8 mouse cellular contexts compared by ENCODE assay signal in genomic region chr17:80479295-80480030, GRCm38 (mm10). TPM values are rescaled to one million over a fixed set of nuclear protein-coding genes. Genes with fewer than 3 reads are reported as not detected.
DNase-seq lines count a peak whose midpoint lies in the region; ATAC-seq and TF ChIP-seq lines count a peak whose summit lies in the region.

No protein-coding gene starts in this region.

- no peak overlapping the region for H3K27ac ChIP-seq in ES-Bruce4 (ENCODE audit: insufficient read depth, low read length)
- H3K27ac ChIP-seq in forebrain, embryonic 13.5 days: peak overlapping the region; percentile 97
- H3K27ac ChIP-seq in heart, postnatal 0 days (ENCODE audit: low read depth): peak overlapping the region; percentile 94
- peak overlapping the region; percentile 97 for H3K27ac ChIP-seq in neural tube, embryonic 15.5 days (replicated peaks)

- no peaks in the 10 kb centered on the region for H3K9me3 ChIP-seq in ES-Bruce4 (replicated peaks; ENCODE audit: control insufficient read depth, insufficient read depth, low read length, poor library complexity, severe bottlenecking)
- no peaks in the 10 kb centered on the region for H3K9me3 ChIP-seq in forebrain, embryonic 13.5 days (replicated peaks)
- no peaks in the 10 kb centered on the region for H3K9me3 ChIP-seq in heart, postnatal 0 days (replicated peaks; ENCODE audit: control insufficient read depth, low read length)
- no peaks in the 10 kb centered on the region for H3K9me3 ChIP-seq in neural tube, embryonic 15.5 days (replicated peaks)

- peak overlapping the region; percentile 100 for H3K9ac ChIP-seq in ES-Bruce4 (ENCODE audit: low read depth, poor library complexity, severe bottlenecking)
- H3K9ac ChIP-seq in forebrain, embryonic 13.5 days: peak overlapping the region; percentile 97
- peak overlapping the region; percentile 92 for H3K9ac ChIP-seq in heart, postnatal 0 days (replicated peaks; ENCODE audit: low read depth, low read length)
- peak overlapping the region; percentile 98 for H3K9ac ChIP-seq in neural tube, embryonic 15.5 days (replicated peaks)

- under 1% methylated on average over 58 of the region's 71 CpGs for WGBS in forebrain, embryonic 13.5 days
- WGBS in heart, postnatal 0 days: under 1% methylated on average over 51 of the region's 71 CpGs
- WGBS in lung, adult 2 months: under 1% methylated on average over 71 of the region's 71 CpGs
- WGBS in neural tube, embryonic 15.5 days: under 1% methylated on average over 66 of the region's 71 CpGs

- peaks cover 8% of the 10 kb centered on the region; the same call in 1 of the 2 replicates for H3K36me3 ChIP-seq in ES-Bruce4 (ENCODE audit: control insufficient read depth, insufficient read depth, low read length, poor library complexity, severe bottlenecking)
- H3K36me3 ChIP-seq in forebrain, embryonic 13.5 days (ENCODE audit: poor library complexity, severe bottlenecking): 0 out of 2 replicates have a peak, but pooled peaks cover 6% of the 10 kb centered on the region
- H3K36me3 ChIP-seq in heart, postnatal 0 days (replicated peaks; ENCODE audit: control insufficient read depth, insufficient read depth, low read length): peaks cover 5% of the 10 kb centered on the region; the same call in 1 of the 2 replicates
- H3K36me3 ChIP-seq in neural tube, embryonic 15.5 days: no peaks in the 10 kb centered on the region

- H3K27me3 ChIP-seq in ES-Bruce4 (ENCODE audit: control insufficient read depth, insufficient read depth, low read length, poor library complexity, severe bottlenecking): no peaks in the 10 kb centered on the region
- H3K27me3 ChIP-seq in forebrain, embryonic 13.5 days: no peaks in the 10 kb centered on the region
- no peaks in the 10 kb centered on the region for H3K27me3 ChIP-seq in heart, postnatal 0 days (ENCODE audit: control insufficient read depth, insufficient read depth, low read length)
- no peaks in the 10 kb centered on the region for H3K27me3 ChIP-seq in neural tube, embryonic 15.5 days (replicated peaks)

- TF ChIP-seq EP300 in ES-Bruce4 (IDR thresholded peaks at IDR 0.05; ENCODE audit: insufficient read depth, low read depth, low read length): no peak
- no peak for TF ChIP-seq EP300 in heart, postnatal 0 days (IDR thresholded peaks at IDR 0.05; ENCODE audit: low read depth)

- no peak for DNase-seq in heart, postnatal 0 days (ENCODE audit: low spot score)
- DNase-seq in kidney, postnatal 4 days: peak; percentile 77 to 85
- DNase-seq in lung, adult 2 months: peak; percentile 63
- peak; percentile 77 for DNase-seq in testis, postnatal 14 days (ENCODE audit: low spot score)

- no peak for TF ChIP-seq POLR2A in ES-Bruce4 (IDR thresholded peaks at IDR 0.05; ENCODE audit: insufficient read depth, low read length)
- TF ChIP-seq POLR2A in lung, adult 2 months (IDR thresholded peaks at IDR 0.05; ENCODE audit: borderline replicate concordance, extremely low read depth, low read depth, low read length): no peak

- no peak for TF ChIP-seq CTCF in ES-Bruce4 (IDR thresholded peaks at IDR 0.05; ENCODE audit: low read depth, low read length)
- no peak for TF ChIP-seq CTCF in heart, postnatal 0 days (IDR thresholded peaks at IDR 0.05; ENCODE audit: low read depth)
- no peak for TF ChIP-seq CTCF in lung, adult 2 months (IDR thresholded peaks at IDR 0.05; ENCODE audit: insufficient read depth, low read length)

- peak overlapping the region; percentile 83 for H3K4me2 ChIP-seq in forebrain, embryonic 13.5 days
- peak overlapping the region; percentile 67 for H3K4me2 ChIP-seq in heart, postnatal 0 days (ENCODE audit: low read depth, low read length)
- H3K4me2 ChIP-seq in neural tube, embryonic 15.5 days: peak overlapping the region; percentile 67

- no peaks in the 10 kb centered on the region for H3K4me1 ChIP-seq in ES-Bruce4 (ENCODE audit: control insufficient read depth, insufficient read depth, low read length)
- peaks cover 29% of the 10 kb centered on the region for H3K4me1 ChIP-seq in forebrain, embryonic 13.5 days
- peaks cover 19% of the 10 kb centered on the region for H3K4me1 ChIP-seq in heart, postnatal 0 days (ENCODE audit: control insufficient read depth, insufficient read depth)
- peaks cover 10% of the 10 kb centered on the region for H3K4me1 ChIP-seq in lung, adult 2 months (ENCODE audit: control insufficient read depth, insufficient read depth, low read length)
- peaks cover 28% of the 10 kb centered on the region for H3K4me1 ChIP-seq in neural tube, embryonic 15.5 days

- H3K4me3 ChIP-seq in ES-Bruce4 (ENCODE audit: low read depth, low read length): peak overlapping the region; percentile 82
- H3K4me3 ChIP-seq in forebrain, embryonic 13.5 days: peak overlapping the region; percentile 94
- H3K4me3 ChIP-seq in heart, postnatal 0 days (ENCODE audit: low read depth, low read length): peak overlapping the region; percentile 83
- peak overlapping the region; percentile 97 for H3K4me3 ChIP-seq in lung, adult 2 months (replicated peaks; ENCODE audit: extremely low read depth, low read depth, low read length)
- peak overlapping the region; percentile 95 for H3K4me3 ChIP-seq in neural tube, embryonic 15.5 days (replicated peaks)

- ATAC-seq in cerebellum, adult (ENCODE audit: insufficient number of reproducible peaks, low FRiP score, low TSS enrichment): 0 out of 2 replicates have a peak, but pooled peaks have one; percentile 5
- ATAC-seq in forebrain, embryonic 13.5 days: peak; percentile 39
- ATAC-seq in heart, postnatal 0 days (ENCODE audit: insufficient read depth, low read depth): peak; percentile 25
- ATAC-seq in neural tube, embryonic 15.5 days (ENCODE audit: low FRiP score): peak; percentile 36

RNA-seq across cellular contexts. Expression of gene Sos1, which starts 0.8 kb away (rescaled TPM):
- polyA plus RNA-seq in ES-Bruce4 (2011; ENCODE audit: insufficient read depth, insufficient read length, low read depth, missing spikeins): 40.3 and 43.1 TPM in 2 replicates
- polyA plus RNA-seq in forebrain, embryonic 13.5 days (2015; fragmentation: Nextera tagmentation; extraction: Ambion mirVana): 6.6 and 6.9 TPM in 2 replicates
- total RNA-seq in heart, postnatal 0 days (2014; rRNA removed; ENCODE audit: low replicate concordance): 2.6 and 6.6 TPM in 2 replicates
- polyA plus RNA-seq in heart, postnatal 0 days (2015; fragmentation: Nextera tagmentation; extraction: Ambion mirVana): 1.7 and 1.8 TPM in 2 replicates
- 2.5 and 2.9 TPM in 2 replicates for polyA plus RNA-seq in lung, adult 2 months (2012; rRNA removed)
- polyA plus RNA-seq in neural tube, embryonic 15.5 days (2015; fragmentation: Nextera tagmentation; extraction: Ambion mirVana): 6.8 and 7.9 TPM in 2 replicates
